In the genomic region with DNA sequence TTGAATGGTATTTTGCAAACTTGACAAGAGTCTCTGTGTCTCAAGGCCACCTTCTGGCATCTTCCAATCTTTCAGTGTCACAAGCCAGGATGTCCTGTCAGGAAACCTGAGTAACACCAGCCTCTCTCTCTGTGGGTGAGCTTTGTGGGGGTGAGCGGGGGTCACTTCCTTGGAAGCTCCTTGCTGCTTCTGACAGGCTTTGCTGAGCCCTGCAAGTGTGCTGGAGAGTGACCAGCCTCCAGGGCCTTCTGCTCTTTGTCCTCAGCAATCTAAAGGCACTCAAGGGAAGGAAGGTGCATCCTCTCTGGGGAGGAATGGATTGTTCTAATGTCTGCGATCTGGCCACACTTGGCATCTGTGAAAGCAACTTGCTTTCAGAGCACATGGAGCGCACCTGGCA, we compare ENCODE assay signal across 9 mouse cellular contexts. TPM values are rescaled to one million over a fixed set of nuclear protein-coding genes. Genes with fewer than 3 reads are reported as not detected.
DNase-seq lines count a peak whose midpoint lies in the region; ATAC-seq and TF ChIP-seq lines count a peak whose summit lies in the region.
"Had no signal": no experiment of that assay in that cellular context is flagged by ENCODE, and none has a peak within 500 bp of the region (broad histone marks: within the 10 kb centered on the region; RNA-seq: fewer than 3 reads in every experiment).

No protein-coding gene starts in this region.

- peak overlapping the region; percentile 72 for H3K27ac ChIP-seq in embryonic facial prominence, embryonic 11.5 days (replicated peaks; ENCODE audit: low read depth, low read length)
- peak overlapping the region; percentile 36 for H3K27ac ChIP-seq in hindbrain, embryonic 15.5 days (replicated peaks)
- H3K27ac ChIP-seq in liver, embryonic 15.5 days (replicated peaks): no peak overlapping the region
- no peak overlapping the region for H3K27ac ChIP-seq in thymus, adult 2 months (ENCODE audit: control insufficient read depth, insufficient read depth, low read length)

- 67% methylated on average over 3 of the region's 3 CpGs for WGBS in embryonic facial prominence, embryonic 11.5 days
- WGBS in hindbrain, embryonic 15.5 days: 57% methylated on average over 3 of the region's 3 CpGs
- WGBS in liver, embryonic 15.5 days (ENCODE audit: insufficient replicate concordance): 58% methylated on average over 3 of the region's 3 CpGs
- WGBS in thymus, adult 2 months: 71% methylated on average over 3 of the region's 3 CpGs

- no peak overlapping the region for H3K9ac ChIP-seq in embryonic facial prominence, embryonic 11.5 days (replicated peaks; ENCODE audit: low read length)
- no peak overlapping the region for H3K9ac ChIP-seq in hindbrain, embryonic 15.5 days
- no peak overlapping the region for H3K9ac ChIP-seq in liver, embryonic 15.5 days

- H3K4me3 ChIP-seq in embryonic facial prominence, embryonic 11.5 days (ENCODE audit: low read depth, low read length): no peak overlapping the region
- H3K4me3 ChIP-seq in hindbrain, embryonic 15.5 days: no peak overlapping the region
- no peak overlapping the region for H3K4me3 ChIP-seq in liver, embryonic 15.5 days (replicated peaks)
- no peak overlapping the region for H3K4me3 ChIP-seq in thymus, adult 2 months (ENCODE audit: control insufficient read depth, insufficient read depth, low read length)

- TF ChIP-seq CTCF in thymus, adult 2 months (IDR thresholded peaks at IDR 0.05; ENCODE audit: borderline replicate concordance, control insufficient read depth, extremely low read depth, insufficient read depth, low read length, poor library complexity): no peak

- H3K4me1 ChIP-seq in embryonic facial prominence, embryonic 11.5 days (ENCODE audit: control insufficient read depth, insufficient read depth, low read length): peaks cover 15% of the 10 kb centered on the region
- H3K4me1 ChIP-seq in hindbrain, embryonic 15.5 days (replicated peaks): peaks cover 7% of the 10 kb centered on the region; the same call in 1 of the 2 replicates
- peaks cover 30% of the 10 kb centered on the region for H3K4me1 ChIP-seq in liver, embryonic 15.5 days (replicated peaks)
- peaks cover 13% of the 10 kb centered on the region for H3K4me1 ChIP-seq in thymus, adult 2 months (replicated peaks; ENCODE audit: control insufficient read depth, insufficient read depth, low read length)

- H3K27me3 ChIP-seq in embryonic facial prominence, embryonic 11.5 days (ENCODE audit: control insufficient read depth, insufficient read depth, low read length): no peaks in the 10 kb centered on the region
- H3K27me3 ChIP-seq in hindbrain, embryonic 15.5 days: no peaks in the 10 kb centered on the region
- no peaks in the 10 kb centered on the region for H3K27me3 ChIP-seq in liver, embryonic 15.5 days
- no peaks in the 10 kb centered on the region for H3K27me3 ChIP-seq in thymus, adult 2 months (ENCODE audit: control insufficient read depth, insufficient read depth, low read length)
- H3K27me3 ChIP-seq: CH12.LX had no signal

- peak; percentile 50 for DNase-seq in cerebellum, adult 9-11 months
- DNase-seq in cerebellum, postnatal 4 days (ENCODE audit: low spot score in 2 of 2): no peak
- DNase-seq in embryonic facial prominence, embryonic 11.5 days (ENCODE audit: low spot score): no peak
- no peak for DNase-seq in frontal cortex, postnatal 10 days (ENCODE audit: low spot score in 2 of 2)
- no peak for DNase-seq in layer of hippocampus, postnatal 10 days (ENCODE audit: low spot score in 2 of 2)
- no peak for DNase-seq in thymus, adult 2 months

- H3K9me3 ChIP-seq in embryonic facial prominence, embryonic 11.5 days (replicated peaks; ENCODE audit: control insufficient read depth, low read length): no peaks in the 10 kb centered on the region
- H3K9me3 ChIP-seq in hindbrain, embryonic 15.5 days: no peaks in the 10 kb centered on the region
- H3K9me3 ChIP-seq in liver, embryonic 15.5 days (replicated peaks): no peaks in the 10 kb centered on the region

- H3K4me2 ChIP-seq in embryonic facial prominence, embryonic 11.5 days (ENCODE audit: low read depth, low read length): no peak overlapping the region
- no peak overlapping the region for H3K4me2 ChIP-seq in hindbrain, embryonic 15.5 days
- no peak overlapping the region for H3K4me2 ChIP-seq in liver, embryonic 15.5 days

- H3K36me3 ChIP-seq in embryonic facial prominence, embryonic 11.5 days (replicated peaks; ENCODE audit: control insufficient read depth, insufficient read depth, low read depth, low read length): no peaks in the 10 kb centered on the region
- no peaks in the 10 kb centered on the region for H3K36me3 ChIP-seq in hindbrain, embryonic 15.5 days
- H3K36me3 ChIP-seq in liver, embryonic 15.5 days (replicated peaks): no peaks in the 10 kb centered on the region
- no peaks in the 10 kb centered on the region for H3K36me3 ChIP-seq in thymus, adult 2 months (ENCODE audit: control insufficient read depth, insufficient read depth, low read length)

- ATAC-seq in embryonic facial prominence, embryonic 11.5 days (replicated peaks; ENCODE audit: insufficient number of reproducible peaks, low FRiP score, low TSS enrichment, low read depth): no peak
- no peak for ATAC-seq in hindbrain, embryonic 15.5 days (ENCODE audit: low FRiP score, low read depth)
- 0 out of 2 replicates have a peak, but pooled peaks have one; percentile 20 for ATAC-seq in liver, embryonic 15.5 days (ENCODE audit: insufficient read depth)

- TF ChIP-seq POLR2A in thymus, adult 2 months (IDR thresholded peaks at IDR 0.05; ENCODE audit: control insufficient read depth, extremely low read depth, insufficient read depth, low read length, poor library complexity): no peak

RNA-seq across cellular contexts. Expression of gene C87436, which starts 41.1 kb away (rescaled TPM):
- polyA plus RNA-seq in embryonic facial prominence, embryonic 11.5 days (2014; fragmentation: Nextera tagmentation; extraction: Ambion mirVana): 23.8 and 25.1 TPM in 2 replicates
- polyA plus RNA-seq in hindbrain, embryonic 15.5 days (2015; fragmentation: Nextera tagmentation; extraction: Ambion mirVana): 23.7 and 25.7 TPM in 2 replicates
- polyA plus RNA-seq in liver, embryonic 15.5 days (2015; fragmentation: Nextera tagmentation; extraction: Ambion mirVana): 10.3 and 11.1 TPM in 2 replicates
- total RNA-seq in layer of hippocampus, postnatal 10 days (2021): 10 to 100 TPM; 13.6 to 15.9 TPM
- 14.9 and 16.6 TPM in 2 replicates for polyA plus RNA-seq in thymus, adult 2 months (2012; rRNA removed)

RNA-seq across cellular contexts. Expression of gene Pcbp1, which starts 46.8 kb away (rescaled TPM):
- polyA plus RNA-seq in embryonic facial prominence, embryonic 11.5 days (2014; fragmentation: Nextera tagmentation; extraction: Ambion mirVana): 405 and 423 TPM in 2 replicates
- 341 and 351 TPM in 2 replicates for polyA plus RNA-seq in hindbrain, embryonic 15.5 days (2015; fragmentation: Nextera tagmentation; extraction: Ambion mirVana)
- 253 and 255 TPM in 2 replicates for polyA plus RNA-seq in liver, embryonic 15.5 days (2015; fragmentation: Nextera tagmentation; extraction: Ambion mirVana)
- total RNA-seq in layer of hippocampus, postnatal 10 days (2021): 100 to 1,000 TPM; 159 to 184 TPM
- polyA plus RNA-seq in thymus, adult 2 months (2012; rRNA removed): 291 and 363 TPM in 2 replicates

RNA-seq across cellular contexts. Expression of gene Gm44790, which starts 52.9 kb away (rescaled TPM):
- polyA plus RNA-seq in embryonic facial prominence, embryonic 11.5 days (2014; fragmentation: Nextera tagmentation; extraction: Ambion mirVana): not detected in 2 replicates
- 1.2 TPM in 2 replicates for polyA plus RNA-seq in hindbrain, embryonic 15.5 days (2015; fragmentation: Nextera tagmentation; extraction: Ambion mirVana)
- not detected in 2 replicates for polyA plus RNA-seq in liver, embryonic 15.5 days (2015; fragmentation: Nextera tagmentation; extraction: Ambion mirVana)
- total RNA-seq in layer of hippocampus, postnatal 10 days (2021): not detected
- 32.3 and 32.5 TPM in 2 replicates for polyA plus RNA-seq in thymus, adult 2 months (2012; rRNA removed)
- total RNA-seq: CH12.LX had no signal

Comparison
In these comparisons a context has a peak if more than half of its experiments do, and no peak if none do; other contexts are left out.
1. H3K27ac ChIP-seq: peak in embryonic facial prominence, embryonic 11.5 days (single experiment) and hindbrain, embryonic 15.5 days (single experiment); none in liver, embryonic 15.5 days (single experiment) and thymus, adult 2 months (single experiment).
2. RNA of gene Gm44790, which starts 52.9 kb away (polyA plus RNA-seq): 32.3 to 32.5 TPM in thymus, adult 2 months; 1.2 TPM in hindbrain, embryonic 15.5 days, not detected in embryonic facial prominence, embryonic 11.5 days and not detected in liver, embryonic 15.5 days; every median in the first group is over 10 times any median in the second.